In genomic region chr12:89993273-89993672, GRCm38 (mm10) we compare ENCODE assay signal across 15 mouse cellular contexts.
"Had no signal": no experiment of that assay in that cellular context is flagged by ENCODE, and none has a peak within 500 bp of the region (broad histone marks: within the 10 kb centered on the region; RNA-seq: fewer than 3 reads in every experiment).

No protein-coding gene starts in this region.

- H3K27ac ChIP-seq: neural tube, embryonic 15.5 days; stomach, embryonic 15.5 days; stomach, postnatal 0 days had no signal

- H3K36me3 ChIP-seq: neural tube, embryonic 15.5 days; stomach, embryonic 15.5 days had no signal

- H3K4me2 ChIP-seq: neural tube, embryonic 15.5 days; stomach, embryonic 15.5 days had no signal

- H3K4me3 ChIP-seq: neural tube, embryonic 15.5 days; stomach, embryonic 15.5 days had no signal

- DNase-seq: retina, postnatal 1 day; right cerebral cortex, adult 18-20 months; right cerebral cortex, postnatal 14 days; right cerebral cortex, postnatal 25 days; right cerebral cortex, postnatal 4 days; spleen, adult 18-20 months; thymus, adult 18-20 months; thymus, adult 2 months; thymus, postnatal 14 days; thymus, postnatal 25 days; thymus, postnatal 36 days; thymus, postnatal 4 days had no signal

- H3K9me3 ChIP-seq: neural tube, embryonic 15.5 days; stomach, embryonic 15.5 days had no signal

- H3K9ac ChIP-seq: neural tube, embryonic 15.5 days; stomach, embryonic 15.5 days had no signal

- H3K27me3 ChIP-seq: neural tube, embryonic 15.5 days; stomach, embryonic 15.5 days had no signal

- H3K4me1 ChIP-seq: neural tube, embryonic 15.5 days; stomach, embryonic 15.5 days had no signal
